Mouse (Mus musculus) heart, embryonic 14.5 days (tissue): ENCODE measurements around the gene Rhbg. TPM values are rescaled to one million over a fixed set of nuclear protein-coding genes. Genes with fewer than 3 reads are reported as not detected.
A peak's percentile ranks its signal among the peaks of the same experiment; 100 is the strongest.

ENCODE experiments used
- ATAC-seq: fragments of 200-750 bp; cut with Nextera tagmentation; 2 replicates; pipeline ENCODE4 v1.8.0; 2017; ENCODE audit warnings: low read depth, moderate TSS enrichment; ENCODE audit not compliant: insufficient number of reproducible peaks, insufficient read depth, low FRiP score
- H3K27ac ChIP-seq, 2 experiments: fragments of 200-500 bp in 1 of 2; fragments of 300-500 bp in 1 of 2; sonication (generic) in 1 of 2; replicated peaks in 1 of 2; 2 replicates each; pipeline ENCODE4 v1.5.1; 2012 to 2014; ENCODE audit warnings: low read depth in 2 of 2, low read length in 2 of 2, control low read depth in 1 of 2, mild to moderate bottlenecking in 1 of 2, mixed read lengths in 1 of 2; ENCODE audit not compliant: control insufficient read depth in 1 of 2, insufficient read depth in 1 of 2
- H3K27me3 ChIP-seq: fragments of 300-500 bp; sonication (generic); 2 replicates; pipeline ENCODE4 v1.6.1; 2014; ENCODE audit warnings: mild to moderate bottlenecking, low read length, control low read depth; ENCODE audit not compliant: control insufficient read depth, insufficient read depth
- H3K36me3 ChIP-seq: fragments of 300-500 bp; sonication (generic); 2 replicates; pipeline ENCODE4 v1.6.1; 2014; ENCODE audit warnings: mild to moderate bottlenecking, control low read depth, low read length, mixed read lengths; ENCODE audit not compliant: control insufficient read depth, insufficient read depth
- H3K4me1 ChIP-seq, 2 experiments: fragments of 200-500 bp in 1 of 2; fragments of 300-500 bp in 1 of 2; sonication (generic) in 1 of 2; 2 replicates each; pipeline ENCODE4 v1.6.1; 2012 to 2014; ENCODE audit warnings: low read length in 2 of 2, control low read depth in 1 of 2, mixed read lengths in 1 of 2; ENCODE audit not compliant: control insufficient read depth in 2 of 2, insufficient read depth in 2 of 2
- H3K4me2 ChIP-seq: fragments of 300-500 bp; sonication (generic); 2 replicates; pipeline ENCODE4 v1.6.1; 2014; ENCODE audit warnings: mild to moderate bottlenecking, low read length
- H3K4me3 ChIP-seq, 2 experiments: fragments of 200-500 bp in 1 of 2; fragments of 300-500 bp in 1 of 2; sonication (generic) in 1 of 2; 2 replicates each; pipeline ENCODE4 v1.5.1; 2012 to 2014; ENCODE audit warnings: low read length in 2 of 2, mild to moderate bottlenecking in 2 of 2, control low read depth in 1 of 2, low read depth in 1 of 2, moderate library complexity in 1 of 2; ENCODE audit not compliant: control insufficient read depth in 1 of 2, insufficient read depth in 1 of 2
- H3K9ac ChIP-seq: fragments of 300-500 bp; sonication (generic); 2 replicates; pipeline ENCODE4 v1.6.1; 2014; ENCODE audit warnings: mild to moderate bottlenecking, low read length
- H3K9me3 ChIP-seq: fragments of 300-500 bp; sonication (generic); 2 replicates; pipeline ENCODE4 v1.6.1; 2016; ENCODE audit warnings: low read length, control low read depth; ENCODE audit not compliant: control insufficient read depth
- WGBS: fragments of 180-500 bp; shearing (Covaris S2); extraction: QIAGEN DNeasy Blood & Tissue Kit; methylation state at CpG from one replicate; pipeline ENCODE4 v1.1.7; 2014; 5-methylcytosine and 5-hydroxymethylcytosine counted together
- polyA plus RNA-seq: library from polyadenylated mRNA; unstranded; fragments of >200 nt; fragmentation: Nextera tagmentation; extraction: Ambion mirVana; gene quantifications from 2 replicates; pipeline ENCODE4 v1.2.1, GENCODE M21; 2014

Rhbg gene
- polyA plus RNA-seq, 1 experiment from 2014 or later = not detected

- Histone ChIP-seq H3K27ac (no peak overlapping the region), H3K4me2 (no peak overlapping the region), H3K9me3 (no peaks in the 10 kb centered on the region), H3K27me3 (peaks cover 99% of the 10 kb centered on the region), H3K9ac (no peak overlapping the region), H3K4me1 (peaks cover 0 to 10% of the 10 kb centered on the region in 2 experiments; a peak in 3 of 4 replicates), H3K36me3 (no peaks in the 10 kb centered on the region), H3K4me3 (no peak overlapping the region)
- no peak for ATAC-seq
- WGBS = 27% methylated on average over 5 of the region's 5 CpGs
Observed at GRCm38 (mm10) chr3:88201640-88202039, 52.9 kb downstream of the Rhbg start.

- H3K27me3 ChIP-seq = peaks cover 97% of the 10 kb centered on the region
- under 1% methylated on average over 37 of the region's 37 CpGs for WGBS
- no peaks in the 10 kb centered on the region for H3K9me3 ChIP-seq
- H3K4me2 ChIP-seq = peak overlapping the region; percentile 62
- ATAC-seq = no peak
- peaks cover 0 to 10% of the 10 kb centered on the region in 2 experiments; a peak in 3 of 4 replicates for H3K4me1 ChIP-seq
- no peaks in the 10 kb centered on the region for H3K36me3 ChIP-seq
- peak overlapping the region; percentile 25 to 39 for H3K4me3 ChIP-seq
- H3K9ac ChIP-seq = peak overlapping the region; percentile 34
- no peak overlapping the region for H3K27ac ChIP-seq
Observed at GRCm38 (mm10) chr3:88200972-88201330, 53.6 kb downstream of the Rhbg start.

GRCm38 (mm10) chr3:88200161-88200971 lies 54.1 kb downstream of the Rhbg start:
- Histone ChIP-seq H3K9ac (peak overlapping the region; percentile 34), H3K27me3 (peaks cover 97% of the 10 kb centered on the region), H3K36me3 (no peaks in the 10 kb centered on the region), H3K9me3 (no peaks in the 10 kb centered on the region), H3K27ac (no peak overlapping the region), H3K4me1 (peaks cover 0 to 10% of the 10 kb centered on the region in 2 experiments; a peak in 3 of 4 replicates), H3K4me2 (peak overlapping the region; percentile 62), H3K4me3 (peak overlapping the region; percentile 25 to 39)
- WGBS = under 1% methylated on average over 59 of the region's 61 CpGs
- ATAC-seq = no peak

- WGBS = 40% methylated on average over 2 of the region's 2 CpGs
- Histone ChIP-seq H3K9me3 (no peaks in the 10 kb centered on the region), H3K4me3 (no peak overlapping the region), H3K9ac (no peak overlapping the region), H3K4me1 (peaks cover 0 to 10% of the 10 kb centered on the region in 2 experiments; a peak in 3 of 4 replicates), H3K27ac (no peak overlapping the region), H3K27me3 (peaks cover 94% of the 10 kb centered on the region), H3K36me3 (no peaks in the 10 kb centered on the region), H3K4me2 (no peak overlapping the region)
- ATAC-seq = no peak
Observed at GRCm38 (mm10) chr3:88199541-88200110, 54.9 kb downstream of the Rhbg start.

GRCm38 (mm10) chr3:88198505-88199020 lies 55.9 kb downstream of the Rhbg start:
- 5% methylated on average over 9 of the region's 9 CpGs for WGBS
- Histone ChIP-seq H3K9me3 (no peaks in the 10 kb centered on the region), H3K4me3 (no peak overlapping the region), H3K4me1 (peaks cover 0 to 10% of the 10 kb centered on the region in 2 experiments; a peak in 3 of 4 replicates), H3K4me2 (no peak overlapping the region), H3K36me3 (no peaks in the 10 kb centered on the region), H3K9ac (no peak overlapping the region), H3K27me3 (peaks cover 92% of the 10 kb centered on the region), H3K27ac (no peak overlapping the region)
- no peak for ATAC-seq

- H3K9me3 ChIP-seq = no peaks in the 10 kb centered on the region
- no peak overlapping the region for H3K9ac ChIP-seq
- H3K4me1 ChIP-seq = peaks cover 0 to 10% of the 10 kb centered on the region in 2 experiments; a peak in 3 of 4 replicates
- H3K4me2 ChIP-seq = no peak overlapping the region
- H3K27me3 ChIP-seq = peaks cover 92% of the 10 kb centered on the region
- no peaks in the 10 kb centered on the region for H3K36me3 ChIP-seq
- 10% methylated on average over 10 of the region's 10 CpGs for WGBS
- no peak overlapping the region for H3K4me3 ChIP-seq
- no peak for ATAC-seq
- no peak overlapping the region for H3K27ac ChIP-seq
Observed at GRCm38 (mm10) chr3:88197741-88198504, 56.6 kb downstream of the Rhbg start.
